Mouse (Mus musculus) layer of hippocampus, postnatal 25 days (tissue): ENCODE measurements around the gene Acadvl. TPM values are rescaled to one million over a fixed set of nuclear protein-coding genes. Genes with fewer than 3 reads are reported as not detected.

ENCODE experiments used
- DNase-seq, 2 experiments: peaks; one replicate each; pipeline ENCODE4 v3.0.0; 2022; ENCODE audit warnings: mixed read lengths in 2 of 2, low spot score in 1 of 2; ENCODE audit errors: extremely low spot score in 1 of 2
- total RNA-seq, 2 experiments: library from RNA; stranded (reverse); gene quantifications; 2 replicates each; pipeline ENCODE4 v1.2.3; 2021

Gene Acadvl
- total RNA-seq, 2 experiments from 2014 or later: 56.9 to 62.4 TPM

DNA sequence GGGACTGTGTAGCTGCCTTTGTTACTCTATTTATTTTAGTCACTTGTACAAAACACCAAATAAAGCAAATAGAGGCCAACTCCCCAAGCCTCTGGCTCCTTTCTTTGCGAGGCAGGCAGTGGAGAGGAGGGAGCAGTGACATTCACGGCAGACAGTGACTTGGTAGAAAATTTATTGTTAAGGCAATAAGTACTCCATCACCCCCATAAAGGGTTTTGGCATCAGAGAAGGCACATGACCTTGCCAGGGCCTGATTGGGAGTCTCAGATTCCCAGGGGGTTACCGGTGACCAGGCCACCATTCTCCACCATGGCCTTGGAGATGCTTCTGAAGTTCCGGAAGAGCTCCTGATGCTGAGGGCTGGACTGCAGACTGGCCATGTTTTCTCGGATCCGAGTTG lies 5.2 kb downstream of the Acadvl start:
- no peak for DNase-seq

DNA sequence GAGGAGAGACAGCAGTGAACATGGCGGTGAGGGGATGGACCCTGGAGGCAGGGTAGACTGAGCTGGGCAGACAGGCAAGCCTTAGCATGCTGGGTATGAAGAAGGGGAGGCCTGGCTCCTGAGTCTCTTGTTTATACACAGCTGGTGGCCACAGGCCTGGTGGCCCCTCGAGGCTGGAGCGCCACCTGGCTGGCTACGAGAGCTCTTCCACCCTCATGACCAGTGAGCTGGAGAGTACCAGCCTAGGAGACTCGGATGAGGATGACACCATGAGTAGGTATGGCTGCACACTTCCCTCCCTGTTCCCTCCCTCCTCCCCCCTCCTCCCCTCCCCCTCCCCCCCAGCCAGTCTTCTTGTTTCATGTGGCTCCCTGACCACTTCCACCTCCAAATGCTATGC lies 9.7 kb downstream of the Acadvl start:
- DNase-seq: no peak

DNA sequence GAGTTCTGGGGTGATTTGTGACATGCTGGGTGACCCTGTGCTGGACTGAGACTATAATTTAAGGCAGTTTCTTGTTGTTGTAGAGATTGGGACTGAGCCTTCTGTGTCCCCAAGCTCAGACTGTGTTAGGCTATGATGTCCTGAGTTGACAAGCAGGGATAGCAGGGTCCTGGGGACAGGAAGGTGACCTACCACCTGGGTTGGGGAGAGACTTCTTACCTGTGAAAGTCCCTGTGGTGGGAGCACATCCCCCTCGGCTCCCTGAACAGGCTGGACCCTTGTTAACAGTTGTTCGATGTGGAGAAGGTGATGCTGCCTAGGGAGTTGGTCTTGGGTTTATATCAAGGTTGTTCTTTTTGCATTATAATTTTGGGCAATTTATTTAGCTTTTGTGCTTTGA lies 12.7 kb downstream of the Acadvl start:
- no peak for DNase-seq

DNA sequence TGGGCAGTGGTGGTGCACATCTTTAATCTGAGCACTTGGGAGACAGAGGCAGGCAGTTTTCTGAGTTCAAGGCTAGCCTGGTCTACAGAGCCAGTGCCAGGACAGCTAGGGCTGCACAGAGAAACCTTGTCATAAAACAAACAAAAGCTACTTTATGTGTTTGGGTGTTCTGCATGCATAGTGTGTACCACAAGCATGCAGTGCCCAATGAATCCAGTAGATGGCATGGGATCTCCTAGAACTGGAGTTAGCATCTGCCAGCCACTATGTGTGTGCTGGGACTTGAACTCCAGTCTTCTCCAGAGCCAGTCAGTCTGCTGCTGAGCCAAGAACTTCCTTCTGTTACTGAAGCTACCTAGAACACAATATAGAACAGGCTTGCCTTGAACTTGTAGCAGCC lies 13.3 kb downstream of the Acadvl start:
- no peak for DNase-seq

DNA sequence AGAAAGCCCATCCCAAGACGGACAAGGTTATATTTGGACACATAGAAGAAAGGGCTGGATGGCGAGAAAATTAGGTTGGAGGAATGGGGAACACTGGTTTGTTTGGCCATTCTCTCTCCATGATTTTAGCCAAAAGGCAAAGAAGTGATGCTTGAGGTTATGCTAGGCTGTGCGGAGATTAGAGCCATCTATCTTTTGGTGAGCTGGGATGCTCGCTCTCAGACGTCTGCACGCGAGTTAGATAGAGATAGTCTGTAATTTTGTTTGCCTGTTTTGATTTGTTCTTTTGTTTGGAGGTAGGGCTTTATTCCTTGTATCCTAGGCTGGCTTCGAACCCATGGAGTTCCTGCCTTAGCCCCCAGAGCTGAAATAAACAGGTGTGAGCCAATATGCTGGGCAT lies 14.1 kb downstream of the Acadvl start:
- no peak for DNase-seq

DNA sequence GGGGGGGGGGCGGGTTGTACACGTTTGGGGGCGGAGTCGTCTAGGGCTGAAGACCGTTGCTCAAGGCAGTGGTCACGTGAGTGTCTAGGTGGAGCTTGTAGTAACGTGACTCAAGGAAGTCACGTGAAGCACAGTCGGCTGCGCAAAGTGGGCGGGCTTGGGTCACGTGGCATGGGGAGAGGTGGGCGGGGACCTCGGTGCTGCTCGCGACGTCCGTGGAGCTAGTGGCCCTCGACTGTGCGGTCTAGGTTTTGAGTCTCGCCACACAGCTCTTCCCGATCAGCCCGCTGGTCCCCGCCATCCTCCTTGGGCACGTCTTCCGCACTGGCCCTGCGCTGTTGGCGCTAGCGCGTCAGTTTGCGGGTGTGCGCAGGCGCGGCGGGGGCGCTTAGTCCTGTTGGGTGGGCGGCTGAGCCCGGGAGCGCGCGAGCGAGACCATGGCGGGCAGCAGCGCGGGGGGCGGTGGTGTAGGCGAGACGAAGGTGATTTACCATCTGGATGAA lies 14.8 kb downstream of the Acadvl start, which contains the start of gene Dvl2:
Gene Dvl2, plus strand, starts transcription at position 200 of the 503 bp plus-strand sequence.
- DNase-seq: peak; percentile 76 to 81

DNA sequence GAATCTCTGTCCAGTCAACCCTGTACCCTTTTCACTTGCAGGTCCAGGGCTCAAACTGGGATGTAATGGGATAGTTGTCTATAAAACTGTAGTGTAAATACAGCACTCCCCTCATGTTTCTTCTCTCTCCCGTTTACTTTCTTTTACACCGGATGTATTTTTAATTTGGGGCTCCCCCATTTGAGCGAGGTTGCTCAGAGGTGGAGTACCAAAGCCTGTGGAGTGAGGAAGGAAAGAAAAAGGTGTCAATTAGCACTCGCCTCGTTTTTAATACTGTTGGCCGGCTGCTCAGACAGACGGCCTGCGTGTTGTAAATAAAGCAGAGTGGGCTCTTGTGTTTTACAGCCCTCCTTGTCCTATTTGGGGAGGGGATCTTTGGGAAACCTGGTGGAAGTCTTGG lies 15.5 kb downstream of the Acadvl start:
- no peak for DNase-seq

DNA sequence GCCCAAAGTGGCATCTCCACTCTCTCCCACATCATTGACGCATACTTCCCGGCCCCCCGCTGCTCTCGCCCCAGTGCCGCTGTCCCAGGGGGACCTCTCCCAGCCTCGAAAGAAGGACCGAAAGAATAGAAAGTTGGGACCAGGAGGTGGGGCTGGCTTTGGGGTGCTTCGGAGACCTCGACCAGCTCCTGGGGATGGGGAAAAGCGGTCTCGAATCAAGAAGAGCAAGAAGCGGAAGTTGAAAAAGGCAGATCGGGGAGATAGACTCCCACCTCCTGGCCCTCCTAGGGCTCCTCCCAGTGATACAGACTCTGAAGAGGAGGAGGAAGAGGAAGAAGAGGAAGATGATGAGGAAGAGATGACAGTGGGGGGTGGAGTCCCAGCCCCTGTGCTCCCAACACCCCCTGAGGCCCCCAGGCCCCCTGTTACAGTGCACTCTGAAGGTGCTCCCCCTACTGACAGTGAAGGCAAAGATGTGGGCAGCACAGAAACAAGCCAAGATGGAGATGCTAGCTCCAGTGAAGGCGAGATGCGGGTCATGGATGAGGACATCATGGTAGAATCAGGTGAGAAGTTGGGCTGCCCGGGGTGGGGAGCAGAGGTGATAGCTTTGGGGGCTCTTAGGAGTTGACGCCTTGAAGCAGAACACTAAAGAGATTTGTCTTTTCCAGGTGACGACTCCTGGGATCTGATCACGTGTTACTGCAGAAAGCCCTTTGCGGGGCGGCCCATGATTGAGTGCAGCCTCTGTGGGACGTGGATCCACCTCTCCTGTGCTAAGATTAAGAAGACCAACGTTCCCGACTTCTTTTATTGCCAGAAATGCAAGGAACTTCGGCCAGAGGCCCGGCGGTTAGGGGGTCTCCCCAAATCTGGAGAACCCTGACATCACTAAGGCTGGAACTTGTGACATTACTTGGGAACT lies 16.4 kb downstream of the Acadvl start:
- no peak for DNase-seq

DNA sequence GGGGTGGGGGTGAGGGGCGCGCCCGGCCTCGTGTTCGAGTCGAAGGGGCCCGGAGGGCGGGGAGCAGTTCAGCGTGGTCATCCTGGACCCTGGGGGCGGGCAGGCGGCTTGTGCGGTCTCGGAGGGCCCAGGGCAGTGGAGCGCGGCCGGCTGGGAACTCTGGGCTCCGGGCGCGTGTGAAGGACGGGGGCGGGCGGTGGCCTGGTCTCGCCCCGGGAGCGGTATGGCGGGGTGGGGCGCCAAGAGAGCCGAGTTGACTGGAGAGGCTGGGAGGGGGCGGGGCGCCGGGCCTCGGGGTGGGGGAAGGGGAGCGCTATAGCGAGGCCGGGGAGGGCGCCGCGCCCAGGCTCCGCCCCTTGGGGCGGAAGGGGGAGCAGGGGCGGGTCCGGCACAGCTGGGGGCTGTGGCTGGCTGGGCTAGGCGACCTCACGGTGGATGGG lies 18.1 kb downstream of the Acadvl start:
- DNase-seq: peak; percentile 61 to 69

DNA sequence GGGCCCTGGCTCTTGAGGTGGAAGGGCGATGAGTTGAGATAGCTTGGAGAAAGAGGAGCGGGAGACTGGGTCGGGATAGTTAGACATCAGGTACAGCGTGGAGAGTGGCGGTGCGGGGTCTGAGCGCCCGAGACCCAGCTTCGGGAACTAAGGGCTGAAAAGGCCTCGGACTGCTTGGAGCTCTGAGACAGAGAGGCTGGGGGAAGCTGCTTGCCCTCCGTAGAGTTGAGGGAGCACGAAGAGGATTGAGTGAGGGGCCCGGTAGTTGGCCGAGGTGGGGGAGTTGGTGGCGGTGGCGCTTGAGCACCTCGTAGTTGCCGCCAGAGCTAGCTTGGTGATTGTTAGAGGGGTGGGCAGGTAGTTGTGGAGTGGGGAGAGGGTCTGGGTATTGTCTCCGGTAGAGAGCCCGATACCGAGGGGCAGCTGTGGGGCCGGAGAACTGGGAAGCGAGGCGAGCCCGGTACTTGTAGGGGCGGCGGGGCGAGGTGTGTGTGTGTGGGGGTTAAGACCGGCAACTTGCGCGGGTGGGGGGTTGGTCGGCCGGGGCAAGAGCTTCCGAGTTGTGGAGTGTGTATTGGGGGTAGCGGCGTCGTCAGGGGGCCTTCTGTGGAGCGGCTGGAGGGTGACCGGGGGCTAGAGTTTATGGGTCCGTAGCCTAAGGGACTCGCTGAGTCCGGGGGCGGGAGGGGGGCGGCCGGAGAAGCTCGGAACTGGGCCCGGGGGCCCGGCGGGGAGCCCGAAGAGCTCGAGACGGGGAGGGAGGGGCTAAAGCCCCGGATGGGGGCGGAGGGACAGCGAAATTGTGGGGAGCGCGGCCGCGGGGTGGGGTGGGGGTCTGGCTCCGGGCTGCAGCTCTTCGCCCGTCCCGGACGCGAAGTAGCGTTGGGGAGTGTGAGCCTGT lies 18.8 kb downstream of the Acadvl start:
- DNase-seq: no peak

DNA sequence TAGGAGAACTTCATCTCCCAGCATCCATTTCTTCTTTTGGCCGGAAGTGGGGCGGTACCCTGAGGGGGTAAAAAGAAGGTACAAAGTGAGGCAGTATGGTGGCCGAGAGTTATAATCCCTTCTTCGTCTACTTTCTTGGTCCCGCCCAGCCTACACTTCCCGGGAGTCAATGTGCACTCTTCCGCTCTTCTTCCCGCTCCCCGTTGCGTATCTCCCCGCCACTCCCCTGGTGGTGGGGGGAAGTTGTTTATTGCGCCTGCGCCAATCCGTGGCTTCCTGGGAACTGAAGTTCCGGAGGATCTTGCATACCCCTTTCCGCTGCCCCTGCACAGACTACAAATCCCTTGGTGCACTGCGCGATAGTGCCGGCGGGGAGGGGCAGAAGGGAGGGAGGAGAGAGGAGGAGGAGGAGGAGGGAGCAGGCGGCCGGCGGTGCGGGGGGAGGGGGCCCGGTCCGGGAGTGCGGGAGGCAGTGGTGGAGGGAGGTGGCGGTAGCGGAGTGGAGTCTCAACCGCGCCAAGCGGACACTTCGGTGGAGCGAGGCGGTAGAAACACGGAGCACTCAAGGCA lies 19.7 kb downstream of the Acadvl start, which contains the start of gene Phf23:
Gene Phf23, plus strand, starts transcription at position 387 of the 570 bp plus-strand sequence.
- peak; percentile 88 to 91 for DNase-seq

DNA sequence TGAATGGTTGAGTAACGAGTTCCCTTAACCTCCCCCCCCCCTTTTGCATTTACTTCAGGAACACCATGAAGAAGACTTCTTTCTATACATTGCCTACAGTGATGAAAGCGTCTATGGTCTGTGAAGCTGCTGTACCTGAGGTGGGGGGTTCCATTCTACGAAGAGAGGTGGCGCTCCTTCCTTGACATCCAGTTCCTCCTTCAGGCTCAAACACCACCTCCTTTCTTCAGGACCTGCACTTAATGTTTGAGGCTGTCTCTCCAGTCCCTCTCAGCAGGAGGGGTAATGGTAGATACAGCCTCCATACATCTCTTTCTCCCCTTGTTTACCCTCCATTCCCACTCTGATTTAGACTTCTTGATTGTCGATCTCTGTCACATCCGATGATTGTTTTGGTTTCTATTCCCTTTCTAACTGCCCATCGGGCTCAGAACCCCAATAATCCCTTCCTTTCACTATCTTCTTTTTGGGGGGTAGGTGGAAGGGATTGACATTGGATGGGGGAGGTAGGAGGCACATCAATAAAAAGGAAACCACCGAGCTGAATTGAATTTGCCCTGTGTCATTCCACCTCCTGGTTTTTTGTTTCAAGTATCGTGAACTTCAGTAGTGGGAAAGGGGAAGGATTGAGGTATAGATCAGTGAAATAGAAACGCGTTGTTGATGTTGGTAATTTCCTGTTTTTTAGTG lies 20.7 kb downstream of the Acadvl start:
- no peak for DNase-seq

DNA sequence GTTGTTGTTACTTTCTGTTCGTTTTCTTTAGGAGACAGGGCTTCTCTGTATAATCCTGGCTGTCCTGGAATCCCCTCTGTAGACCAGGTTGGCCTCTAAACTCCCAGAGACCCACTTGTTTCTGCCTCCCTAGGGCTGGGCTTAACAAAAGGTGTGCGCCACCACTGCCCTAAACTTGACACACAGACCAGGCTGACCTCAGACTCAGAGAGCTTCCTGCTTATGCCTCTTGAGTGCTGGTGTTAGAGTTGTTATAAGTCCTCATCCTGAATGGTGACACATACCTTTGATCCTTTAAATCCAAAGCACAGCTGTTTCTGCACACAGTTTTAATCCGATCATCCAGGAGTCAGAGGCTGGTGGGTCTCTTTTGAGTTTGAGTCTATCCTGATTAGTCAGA lies 22.3 kb downstream of the Acadvl start:
- DNase-seq: no peak

DNA sequence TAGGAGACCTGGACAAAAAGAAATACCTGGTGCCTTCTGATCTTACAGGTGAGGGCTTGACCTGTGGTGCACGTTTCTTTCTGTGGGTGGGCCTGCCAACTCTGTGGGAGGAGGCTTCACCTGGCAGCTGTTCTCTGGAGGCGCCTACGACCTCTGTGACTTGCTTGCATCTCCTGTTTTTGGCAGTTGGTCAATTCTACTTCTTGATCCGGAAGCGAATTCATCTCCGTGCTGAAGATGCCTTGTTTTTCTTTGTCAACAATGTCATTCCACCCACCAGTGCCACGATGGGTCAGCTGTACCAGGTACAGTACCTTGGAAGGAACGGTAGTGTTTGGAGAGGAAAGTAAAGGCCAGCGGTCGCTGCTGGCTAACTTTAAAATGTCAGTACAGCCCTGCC lies 22.8 kb downstream of the Acadvl start:
- no peak for DNase-seq

DNA sequence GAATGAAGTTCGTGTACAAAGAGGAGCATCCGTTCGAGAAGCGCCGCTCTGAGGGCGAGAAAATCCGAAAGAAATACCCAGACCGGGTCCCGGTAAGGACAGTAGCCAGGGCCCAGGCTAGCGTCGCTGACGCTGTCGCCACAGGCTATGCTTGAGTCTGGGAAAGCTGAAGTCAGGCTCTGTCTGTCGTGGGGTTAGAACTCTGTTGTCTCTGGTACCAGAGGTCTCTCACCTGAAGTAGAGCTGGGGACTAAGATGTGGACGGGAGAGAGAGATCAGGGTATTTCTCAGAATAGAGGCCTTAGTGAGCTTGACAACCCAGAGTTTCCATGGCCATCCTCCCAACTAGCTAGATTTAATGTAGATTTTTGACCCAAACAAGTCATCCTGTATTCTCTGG lies 23.5 kb downstream of the Acadvl start:
- no peak for DNase-seq

DNA sequence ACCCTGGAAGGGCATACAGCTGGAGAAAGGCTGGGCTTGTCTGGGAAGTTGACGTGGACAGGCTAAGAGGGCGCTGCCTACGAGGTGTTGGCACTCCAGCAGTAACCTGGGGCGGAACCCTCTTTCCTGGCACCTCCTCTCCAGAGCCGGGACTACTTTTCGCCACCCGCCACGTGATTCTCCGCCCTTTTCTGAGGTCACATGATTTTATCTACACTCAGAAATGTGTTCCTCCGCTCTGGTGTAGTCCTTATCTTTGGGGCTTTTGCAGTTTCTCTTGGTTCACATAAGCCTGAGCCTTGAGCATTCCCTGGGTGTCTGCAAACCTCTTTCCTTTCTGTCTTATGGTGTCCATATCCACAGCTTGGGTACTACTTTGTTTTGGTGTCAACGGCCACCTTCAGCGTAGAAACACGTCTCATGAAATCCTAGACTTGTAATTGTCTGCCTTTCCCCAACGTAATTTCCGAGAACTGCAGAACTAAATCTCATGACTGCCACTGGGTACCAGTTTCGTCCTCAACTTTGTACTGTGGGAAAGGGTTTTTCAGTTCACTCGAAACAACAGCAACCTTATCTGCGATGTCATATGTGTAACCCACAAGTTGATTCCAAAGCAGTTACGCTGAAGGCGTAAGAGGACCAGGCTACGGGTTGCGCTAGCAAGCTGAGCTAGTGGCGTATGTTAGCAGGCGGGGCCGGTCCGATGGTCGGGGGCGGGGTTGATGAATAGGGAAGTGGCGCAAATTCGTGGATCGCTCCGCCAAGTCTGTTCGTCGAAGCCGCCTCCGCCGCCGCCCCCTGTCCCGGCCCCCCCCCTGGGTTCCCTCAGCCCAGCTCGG lies 24.1 kb downstream of the Acadvl start, which contains the start of gene Gabarap:
Gene Gabarap, plus strand, starts transcription at position 294 of the 842 bp plus-strand sequence.
- peak; percentile 93 to 94 for DNase-seq

DNA sequence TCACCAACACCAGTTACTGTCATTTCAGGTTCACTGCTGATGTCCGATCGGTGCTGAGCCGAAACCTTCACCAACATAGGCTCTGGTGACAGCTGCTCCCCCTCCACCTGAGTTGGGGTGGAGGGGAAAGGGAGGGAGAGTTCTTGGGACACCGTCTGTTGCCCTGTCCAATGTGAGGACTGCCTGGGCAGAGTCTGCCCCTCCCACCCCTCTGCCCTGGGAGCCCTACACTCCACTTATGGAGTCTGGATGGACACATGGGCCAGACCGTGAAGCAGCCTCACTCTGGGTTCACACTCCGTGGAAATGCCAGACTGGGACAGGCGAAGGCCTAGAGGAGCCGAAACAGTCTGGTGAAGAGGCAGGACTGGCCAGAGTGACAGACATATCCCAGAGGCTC lies 25.3 kb downstream of the Acadvl start:
- no peak for DNase-seq

DNA sequence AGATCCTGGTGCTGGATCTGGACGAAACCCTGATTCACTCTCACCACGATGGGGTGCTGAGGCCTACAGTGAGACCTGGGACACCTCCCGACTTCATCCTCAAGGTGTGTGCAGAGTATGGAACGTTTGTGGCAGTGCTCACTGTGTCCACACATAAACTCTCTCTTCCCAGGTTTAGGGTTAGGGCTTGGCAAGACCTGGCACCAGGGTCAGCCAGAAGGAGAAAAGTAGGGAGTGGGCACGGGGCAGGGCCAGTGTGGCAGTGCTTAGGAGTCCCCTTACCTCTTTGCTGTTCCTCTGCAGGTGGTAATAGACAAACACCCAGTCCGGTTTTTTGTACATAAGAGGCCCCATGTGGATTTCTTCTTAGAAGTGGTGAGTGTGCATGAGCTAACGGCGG lies 30.8 kb downstream of the Acadvl start:
- DNase-seq: no peak

DNA sequence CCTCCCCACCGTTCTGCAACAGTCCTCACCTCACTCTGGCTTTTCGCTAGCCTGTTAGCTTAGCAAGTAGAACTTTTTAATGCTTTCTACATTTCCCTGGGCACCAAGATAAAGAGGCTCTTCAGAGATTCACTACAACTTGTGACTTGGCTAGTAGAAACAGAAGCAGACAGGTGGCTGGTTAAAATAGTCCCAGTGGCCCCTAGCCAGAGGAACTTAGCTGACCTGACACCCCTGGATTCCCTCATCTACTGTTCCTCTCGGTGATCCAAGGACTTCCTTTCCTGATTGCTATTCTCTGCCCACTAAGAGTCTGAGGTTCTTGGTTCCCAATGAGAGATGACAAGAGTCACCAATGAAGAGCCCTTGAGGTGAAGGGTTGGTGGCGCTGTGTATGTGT lies 31.8 kb downstream of the Acadvl start:
- DNase-seq: no peak
